Mouse (Mus musculus) intestine, postnatal 0 days (tissue): ENCODE data around the gene Arhgdib. TPM values are rescaled to one million over a fixed set of nuclear protein-coding genes. Genes with fewer than 3 reads are reported as not detected.

Source experiments
- ATAC-seq: fragments of 200-750 bp; cut with Nextera tagmentation; 2 replicates; pipeline ENCODE4 v1.8.0; 2017; ENCODE audit warnings: mild to moderate bottlenecking, moderate TSS enrichment, moderate library complexity
- H3K27ac ChIP-seq: fragments of 300-500 bp; sonication (generic); 2 replicates; pipeline ENCODE4 v1.5.1; 2014; ENCODE audit warnings: mild to moderate bottlenecking, low read depth, low read length, moderate library complexity
- H3K27me3 ChIP-seq: fragments of 300-500 bp; sonication (generic); replicated peaks from 2 replicates; pipeline ENCODE4 v1.6.1; 2014; ENCODE audit warnings: low read length, mixed read lengths; ENCODE audit not compliant: control insufficient read depth, insufficient read depth
- H3K36me3 ChIP-seq: fragments of 300-500 bp; sonication (generic); 2 replicates; pipeline ENCODE4 v1.6.1; 2014; ENCODE audit warnings: mild to moderate bottlenecking, moderate library complexity; ENCODE audit not compliant: control insufficient read depth, insufficient read depth
- H3K4me1 ChIP-seq: fragments of 300-500 bp; sonication (generic); replicated peaks from 2 replicates; pipeline ENCODE4 v1.6.1; 2014; ENCODE audit warnings: antibody characterized with exemption, low read length, mixed read lengths; ENCODE audit not compliant: control insufficient read depth, insufficient read depth
- H3K4me2 ChIP-seq: fragments of 300-500 bp; sonication (generic); replicated peaks from 2 replicates; pipeline ENCODE4 v1.6.1; 2014; ENCODE audit warnings: low read depth, mild to moderate bottlenecking, moderate library complexity
- H3K4me3 ChIP-seq: fragments of 300-500 bp; sonication (generic); 2 replicates; pipeline ENCODE4 v1.5.1; 2014; ENCODE audit warnings: low read depth, low read length
- H3K9ac ChIP-seq: fragments of 300-500 bp; sonication (generic); 2 replicates; pipeline ENCODE4 v1.6.1; 2014; ENCODE audit warnings: mild to moderate bottlenecking, low read depth, low read length
- H3K9me3 ChIP-seq: fragments of 300-500 bp; sonication (generic); 2 replicates; pipeline ENCODE4 v1.6.1; 2016; ENCODE audit warnings: mixed run types; ENCODE audit not compliant: control insufficient read depth
- CTCF ChIP-seq: sonication (generic); IDR thresholded peaks from 2 replicates; pipeline ENCODE4 v1.5.1; 2016; ENCODE audit warnings: low read depth, mild to moderate bottlenecking, control low read depth, antibody characterized with exemption, moderate library complexity
- WGBS: fragments of 180-500 bp; shearing (Covaris S2); extraction: QIAGEN DNeasy Blood & Tissue Kit; methylation state at CpG from one replicate; pipeline ENCODE4 v1.1.7; 2014; 5-methylcytosine and 5-hydroxymethylcytosine counted together
- polyA plus RNA-seq: library from polyadenylated mRNA; unstranded; fragments of >200 nt; fragmentation: Nextera tagmentation; extraction: Ambion mirVana; gene quantifications from 2 replicates; pipeline ENCODE4 v1.2.1, GENCODE M21; 2015

Arhgdib gene
- polyA plus RNA-seq, 1 experiment from 2014 or later = 22.2 TPM

DNA sequence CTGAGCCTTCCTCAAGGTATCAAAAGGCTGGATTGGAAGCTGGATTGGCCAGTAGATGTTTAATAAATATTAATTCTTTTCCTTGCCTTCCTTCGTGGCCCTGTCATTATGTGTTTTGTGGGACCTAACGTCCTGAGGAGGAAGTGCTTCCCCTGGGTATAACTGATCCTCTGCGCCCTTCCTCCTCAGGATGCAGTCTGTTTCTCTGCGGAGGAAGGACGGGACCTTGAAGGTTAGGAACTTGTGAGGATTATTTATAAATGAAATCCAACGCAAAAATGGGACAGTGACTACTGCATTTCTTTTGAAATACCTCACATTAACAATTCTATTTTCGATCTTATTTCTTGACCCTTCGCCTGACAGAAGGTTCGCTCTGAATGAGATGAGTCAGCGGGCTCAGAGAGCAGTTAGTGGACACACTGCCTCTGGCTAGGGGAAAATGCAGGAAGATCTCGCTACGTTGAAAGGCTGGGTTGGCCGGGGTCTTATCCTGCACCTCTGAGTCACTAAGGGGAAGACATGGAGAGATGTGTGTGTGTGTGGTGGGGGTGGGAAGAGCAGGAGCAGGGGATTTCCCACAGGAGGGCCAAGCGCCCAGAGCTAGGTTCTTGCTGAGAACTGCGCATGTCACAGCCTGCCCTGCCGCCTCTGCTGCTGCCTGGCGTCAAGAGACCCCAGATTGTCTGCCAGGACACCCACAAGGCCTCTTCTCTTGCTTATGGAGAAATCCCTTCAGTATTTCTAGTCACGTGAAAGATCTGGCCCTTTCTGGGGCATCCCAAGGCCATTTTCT is 3.2 kb downstream of the Arhgdib start:
- Histone ChIP-seq H3K4me3 (no peak overlapping the region), H3K4me1 (no peaks in the 10 kb centered on the region), H3K36me3 (no peaks in the 10 kb centered on the region), H3K27me3 (no peaks in the 10 kb centered on the region), H3K27ac (no peak overlapping the region), H3K4me2 (0 out of 2 replicates have a peak overlapping the region, but pooled peaks have one; percentile 17), H3K9ac (no peak overlapping the region), H3K9me3 (no peaks in the 10 kb centered on the region)
- no peak for ATAC-seq
- TF ChIP-seq CTCF = no peak
- WGBS = 78% methylated on average over 18 of the region's 18 CpGs

DNA sequence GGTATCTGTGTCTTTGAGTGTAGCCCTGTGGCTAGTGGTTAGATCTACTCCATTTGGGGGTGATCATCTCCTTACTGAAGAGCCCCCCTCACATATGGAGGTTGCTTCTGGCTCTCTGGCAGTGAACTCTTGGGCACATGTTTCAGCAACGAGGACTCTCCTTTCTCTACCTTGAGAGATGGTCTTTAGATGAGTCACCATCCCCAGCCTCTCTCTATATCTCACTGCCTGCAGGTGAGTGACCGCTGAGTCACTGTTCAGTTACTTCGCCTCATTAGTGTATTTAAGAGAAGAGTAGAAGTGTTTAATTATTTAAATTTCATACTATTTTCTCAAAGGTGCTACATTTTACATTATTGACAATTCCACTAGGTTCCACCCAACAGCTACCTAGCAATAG is 4.6 kb downstream of the Arhgdib start:
- no peaks in the 10 kb centered on the region for H3K9me3 ChIP-seq
- H3K4me3 ChIP-seq = no peak overlapping the region
- no peaks in the 10 kb centered on the region for H3K4me1 ChIP-seq
- no peak overlapping the region for H3K4me2 ChIP-seq
- H3K9ac ChIP-seq = no peak overlapping the region
- H3K27me3 ChIP-seq = no peaks in the 10 kb centered on the region
- no peaks in the 10 kb centered on the region for H3K36me3 ChIP-seq
- no peak overlapping the region for H3K27ac ChIP-seq
- TF ChIP-seq CTCF = no peak
- WGBS = 78% methylated on average over 3 of the region's 3 CpGs
- no peak for ATAC-seq

DNA sequence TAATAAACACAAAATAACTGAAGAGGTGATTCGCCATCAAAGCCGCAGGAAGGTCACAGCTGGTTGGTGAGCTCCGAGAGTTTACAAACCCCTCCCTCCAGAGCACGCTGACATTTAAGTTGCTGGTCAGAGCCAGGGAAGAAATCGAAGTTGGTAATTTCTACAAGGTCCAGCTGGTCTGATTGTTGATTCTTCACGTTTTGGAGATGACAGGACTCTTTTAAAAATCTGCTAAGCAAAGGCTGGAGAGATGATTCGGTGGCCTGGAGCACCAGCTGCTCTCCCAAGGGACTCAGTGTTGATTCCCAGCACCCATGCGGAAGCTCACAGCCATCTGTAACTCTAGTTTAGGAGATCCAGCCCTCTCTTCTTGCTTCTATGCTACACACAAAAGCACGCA is 5.3 kb downstream of the Arhgdib start:
- ATAC-seq = no peak
- WGBS = 78% methylated on average over 9 of the region's 9 CpGs
- TF ChIP-seq CTCF = no peak

DNA sequence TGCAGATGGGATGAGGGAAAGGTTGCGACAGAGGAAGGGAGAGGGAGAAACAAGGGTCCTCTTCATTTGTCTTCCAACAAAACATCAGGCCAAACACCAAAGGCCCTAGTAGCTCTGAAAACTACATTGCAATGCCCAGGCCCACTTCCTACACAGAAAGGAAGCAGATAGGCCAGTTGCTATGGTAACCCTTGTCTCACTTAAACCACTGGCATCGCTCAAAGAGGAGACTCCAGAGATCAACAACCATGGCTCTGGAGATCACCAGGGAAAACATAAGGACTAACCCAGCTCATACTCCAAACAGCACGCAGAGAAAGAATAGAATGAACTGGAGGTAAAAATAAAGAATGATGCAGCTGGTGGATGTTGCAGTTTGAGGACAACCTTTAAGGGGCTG is 6.5 kb downstream of the Arhgdib start:
- Histone ChIP-seq H3K4me1 (peaks cover 5% of the 10 kb centered on the region), H3K27me3 (no peaks in the 10 kb centered on the region), H3K9me3 (no peaks in the 10 kb centered on the region), H3K36me3 (no peaks in the 10 kb centered on the region), H3K9ac (no peak overlapping the region), H3K4me3 (no peak overlapping the region), H3K27ac (no peak overlapping the region), H3K4me2 (no peak overlapping the region)
- no peak for TF ChIP-seq CTCF
- 74% methylated on average over 3 of the region's 3 CpGs for WGBS
- ATAC-seq = no peak

More for the DNA sequence above, 5.3 kb downstream of the Arhgdib start:
- Histone ChIP-seq H3K27ac (no peak overlapping the region), H3K9ac (no peak overlapping the region), H3K9me3 (no peaks in the 10 kb centered on the region), H3K4me3 (no peak overlapping the region), H3K36me3 (no peaks in the 10 kb centered on the region), H3K4me2 (no peak overlapping the region), H3K4me1 (peaks cover under 1% of the 10 kb centered on the region; the same call in 1 of the 2 replicates), H3K27me3 (no peaks in the 10 kb centered on the region)

DNA sequence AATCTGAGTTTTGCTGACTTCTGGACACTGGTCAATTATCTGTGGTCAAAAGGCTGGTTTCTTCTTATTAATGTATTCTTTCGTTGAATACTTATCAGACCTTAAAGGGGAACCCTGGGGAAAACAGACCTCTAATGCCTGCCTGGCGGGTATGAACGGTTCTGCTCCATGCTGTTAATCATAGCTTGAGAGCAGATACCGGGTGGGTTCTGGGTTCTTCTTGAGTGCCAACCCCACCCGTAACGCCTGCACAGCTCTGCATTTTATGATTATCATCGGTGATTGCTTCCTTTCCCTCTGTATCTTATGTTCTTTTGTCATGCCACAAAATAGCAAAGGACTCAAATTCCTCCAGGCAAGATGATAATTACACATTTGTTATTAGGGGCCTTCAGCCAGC is 7.6 kb downstream of the Arhgdib start:
- no peak overlapping the region for H3K4me3 ChIP-seq
- no peaks in the 10 kb centered on the region for H3K27me3 ChIP-seq
- H3K9ac ChIP-seq = no peak overlapping the region
- ATAC-seq = no peak
- H3K36me3 ChIP-seq = no peaks in the 10 kb centered on the region
- peaks cover 5% of the 10 kb centered on the region for H3K4me1 ChIP-seq
- no peaks in the 10 kb centered on the region for H3K9me3 ChIP-seq
- TF ChIP-seq CTCF = no peak
- no peak overlapping the region for H3K4me2 ChIP-seq
- H3K27ac ChIP-seq = no peak overlapping the region
- 75% methylated on average over 7 of the region's 7 CpGs for WGBS

DNA sequence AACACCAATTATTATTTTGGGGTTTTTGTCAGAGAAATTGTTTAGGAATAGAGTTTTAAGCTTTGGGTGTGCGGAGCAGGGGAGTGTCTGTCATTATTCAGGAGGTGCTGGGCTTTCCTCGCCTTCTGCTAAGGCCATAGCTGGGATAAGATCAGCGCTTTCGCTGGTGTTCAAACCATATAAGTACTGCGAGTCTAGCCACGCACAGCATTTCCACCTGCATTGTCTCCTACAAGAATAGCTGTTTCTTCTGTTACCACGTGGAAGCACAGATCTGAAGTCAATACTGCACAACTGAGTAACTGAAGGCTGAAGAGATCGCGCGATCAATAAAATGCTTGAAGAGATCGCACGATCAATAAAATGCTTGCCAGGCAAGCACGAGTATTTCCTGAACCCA is 10.5 kb downstream of the Arhgdib start:
- no peak overlapping the region for H3K4me3 ChIP-seq
- H3K4me2 ChIP-seq = peak overlapping the region; percentile 21; the same call in 1 of the 2 replicates
- H3K27me3 ChIP-seq = no peaks in the 10 kb centered on the region
- H3K4me1 ChIP-seq = peaks cover 5% of the 10 kb centered on the region
- no peaks in the 10 kb centered on the region for H3K36me3 ChIP-seq
- H3K27ac ChIP-seq = no peak overlapping the region
- H3K9ac ChIP-seq = no peak overlapping the region
- no peak for TF ChIP-seq CTCF
- no peaks in the 10 kb centered on the region for H3K9me3 ChIP-seq
- no peak for ATAC-seq
- 73% methylated on average over 13 of the region's 13 CpGs for WGBS
